Mouse (Mus musculus) limb, embryonic 13.5 days (tissue): ENCODE data around the gene Dnajc16. TPM values are rescaled to one million over a fixed set of nuclear protein-coding genes. Genes with fewer than 3 reads are reported as not detected.

ENCODE experiments used
- ATAC-seq: fragments of 200-750 bp; cut with Nextera tagmentation; 2 replicates; pipeline ENCODE4 v1.8.0; 2017; ENCODE audit warnings: low read depth, moderate number of reproducible peaks, moderate TSS enrichment; ENCODE audit not compliant: low FRiP score
- H3K27ac ChIP-seq: fragments of 300-500 bp; sonication (generic); 2 replicates; pipeline ENCODE4 v1.5.1; 2015; ENCODE audit warnings: inconsistent platforms, mild to moderate bottlenecking, moderate library complexity
- H3K27me3 ChIP-seq: fragments of 300-500 bp; sonication (generic); 2 replicates; pipeline ENCODE4 v1.6.1; 2015; ENCODE audit warnings: mild to moderate bottlenecking, inconsistent platforms
- H3K36me3 ChIP-seq: fragments of 300-500 bp; sonication (generic); 2 replicates; pipeline ENCODE4 v1.6.1; 2015; ENCODE audit warnings: inconsistent platforms, mild to moderate bottlenecking, moderate library complexity
- H3K4me1 ChIP-seq: fragments of 300-500 bp; sonication (generic); 2 replicates; pipeline ENCODE4 v1.6.1; 2015; ENCODE audit warnings: inconsistent platforms
- H3K4me2 ChIP-seq: fragments of 300-500 bp; sonication (generic); replicated peaks from 2 replicates; pipeline ENCODE4 v1.6.1; 2015; ENCODE audit warnings: inconsistent platforms, mild to moderate bottlenecking, moderate library complexity
- H3K4me3 ChIP-seq: fragments of 300-500 bp; sonication (generic); 2 replicates; pipeline ENCODE4 v1.5.1; 2015; ENCODE audit warnings: moderate library complexity, mild to moderate bottlenecking, inconsistent platforms
- H3K9ac ChIP-seq: fragments of 300-500 bp; sonication (generic); 2 replicates; pipeline ENCODE4 v1.6.1; 2015; ENCODE audit warnings: mild to moderate bottlenecking, inconsistent platforms
- H3K9me3 ChIP-seq: fragments of 300-500 bp; sonication (generic); 2 replicates; pipeline ENCODE4 v1.6.1; 2016; ENCODE audit warnings: inconsistent platforms
- WGBS: fragments of 180-500 bp; shearing (Covaris S2); methylation state at CpG from one replicate; pipeline ENCODE4 v1.1.7; 2015; 5-methylcytosine and 5-hydroxymethylcytosine counted together
- polyA plus RNA-seq: library from polyadenylated mRNA; unstranded; fragments of >200 nt; fragmentation: Nextera tagmentation; extraction: Ambion mirVana; gene quantifications from 2 replicates; pipeline ENCODE4 v1.2.1, GENCODE M21; 2015

Dnajc16 gene
- polyA plus RNA-seq, 1 experiment from 2014 or later = 3.4 TPM

DNA sequence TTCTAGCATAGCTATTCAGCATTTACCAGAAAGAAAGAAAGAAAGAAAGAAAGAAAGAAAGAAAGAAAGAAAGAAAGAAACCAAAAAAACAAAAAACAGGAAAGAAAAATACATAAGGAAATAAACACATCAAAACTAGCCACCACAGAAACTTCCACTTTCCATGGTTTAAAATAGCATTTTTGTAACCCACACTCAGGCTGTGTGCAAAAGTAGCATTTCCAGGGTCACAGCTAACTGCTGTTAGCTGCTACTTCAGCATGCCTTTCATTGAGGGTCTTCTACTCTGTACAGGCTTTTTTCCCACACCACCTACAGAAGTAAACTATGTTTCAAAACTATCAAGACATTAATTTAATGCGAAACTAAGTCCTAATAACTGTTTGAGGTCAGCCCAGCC, 71.4 kb downstream of the Dnajc16 start:
- 89% methylated on average over 1 of the region's 1 CpGs for WGBS
- H3K36me3 ChIP-seq = peaks cover 22% of the 10 kb centered on the region
- no peak overlapping the region for H3K4me2 ChIP-seq
- H3K27ac ChIP-seq = no peak overlapping the region
- peaks cover 35% of the 10 kb centered on the region for H3K4me1 ChIP-seq
- H3K9me3 ChIP-seq = no peaks in the 10 kb centered on the region
- ATAC-seq = no peak
- no peak overlapping the region for H3K9ac ChIP-seq
- H3K4me3 ChIP-seq = no peak overlapping the region
- H3K27me3 ChIP-seq = no peaks in the 10 kb centered on the region

DNA sequence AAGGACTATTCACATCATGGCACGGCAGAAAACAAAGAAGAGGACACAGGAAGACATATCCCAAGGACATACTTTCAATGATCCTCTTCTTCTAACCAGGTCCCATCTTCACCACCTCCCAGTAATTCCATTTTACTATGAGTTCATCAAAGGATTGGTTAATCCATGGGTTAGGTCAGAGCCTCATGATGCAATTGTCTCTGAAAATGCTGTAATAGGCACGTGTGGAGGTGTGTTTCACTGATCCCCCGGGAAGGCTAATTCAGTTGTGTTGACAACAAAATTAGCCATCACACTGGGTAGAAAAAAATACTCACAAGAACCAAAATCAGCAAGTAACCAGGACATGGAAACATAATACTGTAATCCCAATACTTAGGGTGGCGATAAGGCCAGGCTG, 73.1 kb downstream of the Dnajc16 start:
- peaks cover 39% of the 10 kb centered on the region for H3K4me1 ChIP-seq

DNA sequence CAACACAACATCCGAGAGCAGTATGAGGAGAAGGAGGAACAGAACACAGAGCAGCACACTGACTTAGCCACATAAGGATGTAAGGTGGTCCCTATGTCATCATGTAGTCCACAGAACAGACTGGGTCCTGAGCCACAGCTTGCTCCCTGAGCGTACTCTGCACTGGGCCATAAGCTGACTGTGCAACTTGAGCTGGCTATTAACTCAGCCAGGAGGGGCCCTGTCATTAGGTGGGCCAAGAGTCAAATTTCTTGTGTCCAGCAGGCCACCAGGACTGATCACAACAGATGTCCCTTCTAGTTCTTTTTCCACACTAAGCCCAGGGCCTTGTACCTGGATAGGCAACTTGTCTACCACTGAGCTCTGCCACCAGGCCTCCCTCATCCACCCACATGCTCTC, 75.7 kb downstream of the Dnajc16 start:
- H3K9ac ChIP-seq = 0 out of 2 replicates have a peak overlapping the region, but pooled peaks have one; percentile 31
- no peak overlapping the region for H3K4me3 ChIP-seq
- 28% methylated on average over 2 of the region's 2 CpGs for WGBS
- no peaks in the 10 kb centered on the region for H3K9me3 ChIP-seq
- peaks cover 49% of the 10 kb centered on the region for H3K36me3 ChIP-seq
- H3K4me1 ChIP-seq = peaks cover 22% of the 10 kb centered on the region
- H3K27ac ChIP-seq = no peak overlapping the region; the same call in 1 of the 2 replicates
- no peak overlapping the region for H3K4me2 ChIP-seq
- peak; percentile 61; the same call in 1 of the 2 replicates for ATAC-seq
- no peaks in the 10 kb centered on the region for H3K27me3 ChIP-seq

More for the DNA sequence above, 73.1 kb downstream of the Dnajc16 start:
- Histone ChIP-seq H3K4me2 (no peak overlapping the region), H3K9me3 (no peaks in the 10 kb centered on the region), H3K27ac (no peak overlapping the region), H3K36me3 (peaks cover 31% of the 10 kb centered on the region), H3K4me3 (no peak overlapping the region), H3K9ac (no peak overlapping the region), H3K27me3 (no peaks in the 10 kb centered on the region)
- WGBS = 83% methylated on average over 4 of the region's 4 CpGs
- no peak for ATAC-seq

DNA sequence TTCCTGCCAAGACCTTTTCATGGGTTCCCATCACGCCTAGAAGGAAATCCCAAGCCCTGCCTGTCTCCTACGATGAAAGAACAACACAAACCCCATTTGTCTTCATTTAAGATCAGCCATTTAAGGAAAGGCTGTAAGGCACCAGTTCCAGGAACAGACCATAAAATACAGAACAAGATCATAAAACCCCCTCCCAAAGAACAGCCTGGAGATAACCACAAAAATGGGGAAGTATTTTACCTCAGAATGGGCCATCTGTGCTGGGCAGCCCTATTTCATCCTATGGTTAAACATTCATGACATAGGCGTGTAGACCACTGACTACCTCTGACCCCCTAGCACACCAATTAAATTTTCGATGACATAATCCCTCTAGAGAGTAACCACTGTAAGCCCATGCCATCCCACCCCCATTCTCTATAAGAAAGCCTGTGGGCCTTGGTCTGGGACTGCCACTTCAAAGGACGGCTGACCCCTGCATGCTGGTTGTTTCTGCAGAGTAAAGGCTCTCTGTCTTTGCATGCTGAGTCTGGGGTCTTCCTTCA, 77.1 kb downstream of the Dnajc16 start:
- no peaks in the 10 kb centered on the region for H3K27me3 ChIP-seq
- no peak overlapping the region; the same call in 1 of the 2 replicates for H3K27ac ChIP-seq
- WGBS = 46% methylated on average over 5 of the region's 5 CpGs

DNA sequence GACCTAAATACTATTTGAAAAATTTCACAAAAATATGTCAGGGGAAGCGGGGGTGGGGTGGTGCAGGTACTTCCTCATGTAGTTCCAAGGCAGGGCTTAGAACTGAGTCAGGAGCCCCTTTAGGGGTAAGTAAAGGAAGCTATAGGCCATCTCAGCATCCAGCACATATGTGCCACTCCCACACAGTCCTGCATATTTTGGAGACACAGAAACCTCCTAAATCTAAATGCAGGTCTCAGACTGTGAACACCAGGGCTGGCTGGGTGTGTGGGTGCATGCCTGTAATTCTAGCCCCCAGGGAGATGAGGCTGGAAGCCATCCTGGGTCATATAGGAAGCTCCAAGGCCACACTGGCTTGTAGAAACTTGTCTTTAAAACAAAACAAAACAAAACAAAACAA, 79.5 kb downstream of the Dnajc16 start:
- Histone ChIP-seq H3K4me1 (peaks cover 22% of the 10 kb centered on the region), H3K27me3 (no peaks in the 10 kb centered on the region), H3K9ac (no peak overlapping the region), H3K4me3 (no peak overlapping the region), H3K9me3 (no peaks in the 10 kb centered on the region), H3K36me3 (peaks cover 74% of the 10 kb centered on the region), H3K27ac (no peak overlapping the region), H3K4me2 (no peak overlapping the region)
- WGBS = 83% methylated on average over 1 of the region's 1 CpGs
- ATAC-seq = no peak

More for the DNA sequence above, 77.1 kb downstream of the Dnajc16 start:
- no peak for ATAC-seq
- no peaks in the 10 kb centered on the region for H3K9me3 ChIP-seq
- no peak overlapping the region for H3K4me3 ChIP-seq
- H3K4me2 ChIP-seq = no peak overlapping the region
- peaks cover 22% of the 10 kb centered on the region for H3K4me1 ChIP-seq
- peaks cover 59% of the 10 kb centered on the region for H3K36me3 ChIP-seq
- H3K9ac ChIP-seq = no peak overlapping the region

Other genes with a start within 250 kb of the Dnajc16 start
- gene Fblim1, start 184.8 kb downstream of the Dnajc16 start, polyA plus RNA-seq = 62.4 and 67.7 TPM in 2 replicates
- 0.38 and 0.66 TPM in 2 replicates for gene Tmem82, start 172.3 kb downstream of the Dnajc16 start, polyA plus RNA-seq
- not detected in 2 replicates for gene Slc25a34, start 167.1 kb downstream of the Dnajc16 start, polyA plus RNA-seq
- gene Plekhm2, start 126.0 kb downstream of the Dnajc16 start, polyA plus RNA-seq = 7.9 and 8.7 TPM in 2 replicates
- 1.3 TPM in 1 of 2 replicates, not detected in the other for gene Rsc1a1, start 105.3 kb downstream of the Dnajc16 start, polyA plus RNA-seq
- gene Ddi2, start 67.5 kb downstream of the Dnajc16 start, polyA plus RNA-seq = 21.8 and 23.4 TPM in 2 replicates
- gene Agmat, start 44.3 kb downstream of the Dnajc16 start, polyA plus RNA-seq = 0.13 TPM in 1 of 2 replicates, not detected in the other
- 17.1 and 17.2 TPM in 2 replicates for gene Casp9, start 2.7 kb upstream of the Dnajc16 start, polyA plus RNA-seq
- 0.20 TPM in 1 of 2 replicates, not detected in the other for gene Cela2a, start 35.2 kb upstream of the Dnajc16 start, polyA plus RNA-seq
- gene Ctrc, start 55.4 kb upstream of the Dnajc16 start, polyA plus RNA-seq = not detected in 2 replicates
- gene Efhd2, start 84.0 kb upstream of the Dnajc16 start, polyA plus RNA-seq = 56.9 and 58.7 TPM in 2 replicates
- 2.4 and 3.7 TPM in 2 replicates for gene Fhad1, start 224.2 kb upstream of the Dnajc16 start, polyA plus RNA-seq